Mouse (Mus musculus) hindbrain, embryonic 11.5 days (tissue): ENCODE results near the gene Tmem151a. TPM values are rescaled to one million over a fixed set of nuclear protein-coding genes. Genes with fewer than 3 reads are reported as not detected.
"Not testable (repeated sequence)": the region's sequence is repeated elsewhere in the genome, so short reads cannot be mapped to it uniquely, and the experiment has no call there.

Experiments used
- ATAC-seq: fragments of 200-750 bp; cut with Nextera tagmentation; 2 replicates; pipeline ENCODE4 v1.8.0; 2017; ENCODE audit warnings: mild to moderate bottlenecking, moderate TSS enrichment, moderate library complexity; ENCODE audit not compliant: low FRiP score
- DNase-seq: peaks from one replicate; pipeline ENCODE4 v3.0.0-alpha.2; 2015; ENCODE audit warnings: low spot score
- H3K27ac ChIP-seq: fragments of 300-500 bp; sonication (generic); 2 replicates; pipeline ENCODE4 v1.5.1; 2014; ENCODE audit warnings: mild to moderate bottlenecking, low read depth, low read length
- H3K27me3 ChIP-seq: fragments of 300-500 bp; sonication (generic); 2 replicates; pipeline ENCODE4 v1.6.1; 2014; ENCODE audit warnings: mild to moderate bottlenecking, low read length, moderate library complexity, mixed read lengths; ENCODE audit not compliant: control insufficient read depth, insufficient read depth
- H3K36me3 ChIP-seq: fragments of 300-500 bp; sonication (generic); 2 replicates; pipeline ENCODE4 v1.6.1; 2014; ENCODE audit warnings: mild to moderate bottlenecking, low read length, moderate library complexity, mixed read lengths; ENCODE audit not compliant: control insufficient read depth, insufficient read depth
- H3K4me1 ChIP-seq: fragments of 300-500 bp; sonication (generic); replicated peaks from 2 replicates; pipeline ENCODE4 v1.6.1; 2014; ENCODE audit warnings: low read length, mixed read lengths; ENCODE audit not compliant: control insufficient read depth, insufficient read depth
- H3K4me2 ChIP-seq: fragments of 300-500 bp; sonication (generic); replicated peaks from 2 replicates; pipeline ENCODE4 v1.6.1; 2014; ENCODE audit warnings: mild to moderate bottlenecking, low read depth, low read length
- H3K4me3 ChIP-seq: fragments of 300-500 bp; sonication (generic); 2 replicates; pipeline ENCODE4 v1.5.1; 2014; ENCODE audit warnings: low read depth, low read length
- H3K9ac ChIP-seq: fragments of 300-500 bp; sonication (generic); 2 replicates; pipeline ENCODE4 v1.6.1; 2014; ENCODE audit warnings: low read depth, low read length
- H3K9me3 ChIP-seq: fragments of 300-500 bp; sonication (generic); 2 replicates; pipeline ENCODE4 v1.6.1; 2016; ENCODE audit warnings: low read length; ENCODE audit not compliant: control insufficient read depth
- WGBS: fragments of 180-500 bp; shearing (Covaris S2); extraction: QIAGEN DNeasy Blood & Tissue Kit; methylation state at CpG from one replicate; pipeline ENCODE4 v1.1.7; 2014; 5-methylcytosine and 5-hydroxymethylcytosine counted together
- polyA plus RNA-seq: library from polyadenylated mRNA; unstranded; fragments of >200 nt; fragmentation: Nextera tagmentation; extraction: Ambion mirVana; gene quantifications from 2 replicates; pipeline ENCODE4 v1.2.1, GENCODE M21; 2014

Gene Tmem151a
- polyA plus RNA-seq, 1 experiment from 2014 or later, result 1.6 TPM

- H3K9me3 ChIP-seq, result no peaks in the 10 kb centered on the region
- H3K4me3 ChIP-seq, result peak within 1 kb of the TSS; percentile 90
- H3K4me1 ChIP-seq, result peaks cover 7% of the 10 kb centered on the region
- peaks cover 33% of the 10 kb centered on the region for H3K27me3 ChIP-seq
- peak within 1 kb of the TSS; percentile 69 for H3K9ac ChIP-seq
- DNase-seq (peak; percentile 94), ATAC-seq (peak; percentile 95)
- H3K4me2 ChIP-seq, result peak within 1 kb of the TSS; percentile 66
- H3K27ac ChIP-seq, result peak within 1 kb of the TSS; percentile 66
- H3K36me3 ChIP-seq, result no peaks in the 10 kb centered on the region
- WGBS, result under 1% methylated on average over 58 of the region's 58 CpGs
These were observed 2.8 kb upstream of the Tmem151a start, which contains the start of gene Yif1a for GRCm38 (mm10) chr19:5087884-5088728. Gene Yif1a, plus strand, starts transcription at chr19:5088538.

GRCm38 (mm10) chr19:5086533-5086932 lies 1.2 kb upstream of the Tmem151a start:
- not testable (repeated sequence) for H3K4me3 ChIP-seq, ATAC-seq, H3K4me2 ChIP-seq, H3K9me3 ChIP-seq, H3K27ac ChIP-seq, DNase-seq, H3K4me1 ChIP-seq, H3K9ac ChIP-seq, H3K36me3 ChIP-seq
- H3K27me3 ChIP-seq, result peaks cover 49% of the 10 kb centered on the region
- WGBS, result 58% methylated on average over 4 of the region's 4 CpGs

GRCm38 (mm10) chr19:5084834-5085144 lies 542 bp downstream of the Tmem151a start:
- Histone ChIP-seq H3K9ac (no peak overlapping the region; the same call in 1 of the 2 replicates), H3K4me1 (peaks cover 7% of the 10 kb centered on the region), H3K27me3 (peaks cover 53% of the 10 kb centered on the region), H3K4me2 (peak overlapping the region; percentile 83; the same call in 1 of the 2 replicates), H3K36me3 (no peaks in the 10 kb centered on the region), H3K4me3 (peak overlapping the region; percentile 40), H3K9me3 (no peaks in the 10 kb centered on the region), H3K27ac (no peak overlapping the region)
- no peak for ATAC-seq
- DNase-seq, result no peak
- 2% methylated on average over 15 of the region's 15 CpGs for WGBS

GRCm38 (mm10) chr19:5083961-5084833 lies 1.1 kb downstream of the Tmem151a start:
- 70% methylated on average over 3 of the region's 3 CpGs for WGBS
- Histone ChIP-seq H3K4me2 (no peak overlapping the region), H3K4me3 (peak overlapping the region; percentile 40), H3K4me1 (peaks cover 7% of the 10 kb centered on the region), H3K9me3 (no peaks in the 10 kb centered on the region), H3K9ac (no peak overlapping the region), H3K27me3 (peaks cover 53% of the 10 kb centered on the region), H3K27ac (no peak overlapping the region), H3K36me3 (no peaks in the 10 kb centered on the region)
- ATAC-seq, result no peak
- no peak for DNase-seq

GRCm38 (mm10) chr19:5082596-5082995 lies 2.7 kb downstream of the Tmem151a start:
- Histone ChIP-seq H3K4me1 (peaks cover 7% of the 10 kb centered on the region), H3K27ac (no peak overlapping the region), H3K4me2 (no peak overlapping the region), H3K27me3 (peaks cover 53% of the 10 kb centered on the region), H3K9ac (no peak overlapping the region), H3K4me3 (no peak overlapping the region), H3K36me3 (no peaks in the 10 kb centered on the region), H3K9me3 (no peaks in the 10 kb centered on the region)
- ATAC-seq (no peak), DNase-seq (no peak)
- 69% methylated on average over 24 of the region's 24 CpGs for WGBS

- WGBS, result 66% methylated on average over 18 of the region's 18 CpGs
- Histone ChIP-seq H3K27ac (no peak overlapping the region), H3K9me3 (no peaks in the 10 kb centered on the region)
These were observed 3.3 kb downstream of the Tmem151a start for GRCm38 (mm10) chr19:5082005-5082404.

GRCm38 (mm10) chr19:5079279-5079678 lies 6.1 kb downstream of the Tmem151a start:
- Histone ChIP-seq H3K9me3 (no peaks in the 10 kb centered on the region), H3K4me1 (no peaks in the 10 kb centered on the region), H3K9ac (no peak overlapping the region), H3K27ac (no peak overlapping the region), H3K27me3 (peaks cover 30% of the 10 kb centered on the region), H3K4me2 (no peak overlapping the region), H3K4me3 (no peak overlapping the region), H3K36me3 (no peaks in the 10 kb centered on the region)
- 88% methylated on average over 1 of the region's 1 CpGs for WGBS
- no peak for DNase-seq
- no peak for ATAC-seq

More at GRCm38 (mm10) chr19:5082005-5082404, 3.3 kb downstream of the Tmem151a start:
- Histone ChIP-seq H3K27me3 (peaks cover 53% of the 10 kb centered on the region), H3K4me2 (no peak overlapping the region), H3K4me3 (no peak overlapping the region), H3K4me1 (peaks cover 5% of the 10 kb centered on the region; the same call in 1 of the 2 replicates), H3K9ac (no peak overlapping the region), H3K36me3 (no peaks in the 10 kb centered on the region)
- ATAC-seq (no peak), DNase-seq (no peak)

GRCm38 (mm10) chr19:5073518-5073917 lies 11.8 kb downstream of the Tmem151a start:
- H3K9me3 ChIP-seq, result no peaks in the 10 kb centered on the region
- H3K4me2 ChIP-seq, result no peak overlapping the region
- DNase-seq, result no peak
- peaks cover 15% of the 10 kb centered on the region for H3K4me1 ChIP-seq
- no peaks in the 10 kb centered on the region for H3K36me3 ChIP-seq
- H3K27ac ChIP-seq, result no peak overlapping the region
- no peak overlapping the region for H3K9ac ChIP-seq
- 39% methylated on average over 5 of the region's 5 CpGs for WGBS
- H3K27me3 ChIP-seq, result peaks cover 11% of the 10 kb centered on the region
- H3K4me3 ChIP-seq, result no peak overlapping the region
- no peak for ATAC-seq
